Mouse (Mus musculus): ENCODE data around the gene Cdh3. TPM values are rescaled to one million over a fixed set of nuclear protein-coding genes. Genes with fewer than 3 reads are reported as not detected.
A peak's percentile ranks its signal among the peaks of the same experiment; 100 is the strongest.
"Not testable (repeated sequence)": the region's sequence is repeated elsewhere in the genome, so short reads cannot be mapped to it uniquely, and the experiment has no call there.

Cdh3 gene
- total and polyA plus RNA-seq, 2 experiments from 2014 or later = 0.67 to 4.3 TPM

DNA sequence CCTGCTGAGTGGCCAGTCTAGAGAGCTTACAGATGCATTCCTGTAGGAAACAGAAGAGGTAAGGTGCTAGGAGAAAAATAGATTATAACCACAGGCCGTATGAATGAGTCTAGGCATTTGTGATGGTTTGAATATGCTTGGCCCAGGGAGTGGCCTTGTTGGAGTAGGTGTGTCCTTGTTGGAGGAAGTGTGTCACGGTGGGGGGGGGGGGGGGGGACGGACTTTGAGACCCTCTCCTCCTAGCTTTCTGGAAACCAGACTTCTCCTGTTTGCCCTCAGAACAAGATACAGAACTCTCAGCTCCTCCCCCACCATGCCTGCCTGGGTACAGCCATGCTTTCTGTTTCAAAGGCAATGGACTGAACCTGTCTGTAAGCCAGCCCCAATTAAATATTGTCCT lies 81.8 kb downstream of the Cdh3 start:
- 72% methylated on average over 2 of the region's 3 CpGs for WGBS
- Histone ChIP-seq H3K36me3 (ENCODE audit: insufficient read depth, low read length) (no peaks in the 10 kb centered on the region), H3K27ac (ENCODE audit: low read depth, low read length) (no peak overlapping the region), H3K27me3 (ENCODE audit: insufficient read depth, low read length) (no peaks in the 10 kb centered on the region), H3K9ac (replicated peaks; ENCODE audit: low read length, poor library complexity, severe bottlenecking) (no peak overlapping the region), H3K4me2 (ENCODE audit: low read depth, low read length, poor library complexity, severe bottlenecking) (no peak overlapping the region), H3K4me3 (ENCODE audit: low read depth, low read length) (no peak overlapping the region), H3K4me1 (ENCODE audit: insufficient read depth, low read length) (no peaks in the 10 kb centered on the region), H3K9me3 (ENCODE audit: low read length) (no peaks in the 10 kb centered on the region)
- DNase-seq (ENCODE audit: low spot score) (no peak), ATAC-seq (ENCODE audit: low FRiP score) (no peak)
- no peak for TF ChIP-seq CTCF (IDR thresholded peaks at IDR 0.05)

DNA sequence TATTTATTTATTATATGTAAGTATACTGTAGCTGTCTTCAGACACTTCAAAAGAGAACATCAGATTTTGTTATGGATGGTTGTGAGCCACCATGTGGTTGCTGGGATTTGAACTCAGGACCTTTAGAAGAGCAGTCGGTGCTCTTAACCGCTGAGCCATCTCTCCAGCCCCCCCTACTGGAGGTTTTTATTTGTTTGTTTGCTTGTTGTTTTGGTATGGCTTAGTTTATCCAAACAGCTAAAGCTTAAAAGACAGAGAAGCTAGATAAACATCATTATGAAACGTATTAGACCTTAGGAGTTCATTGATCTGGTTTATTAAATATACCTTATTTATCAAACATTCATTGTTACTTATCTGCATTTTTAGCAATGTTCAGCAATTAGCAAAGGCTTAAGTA lies 84.9 kb downstream of the Cdh3 start:
- not testable (repeated sequence) for ATAC-seq (ENCODE audit: low FRiP score); H3K9me3 ChIP-seq (ENCODE audit: low read length); H3K27me3 ChIP-seq (ENCODE audit: insufficient read depth, low read length); H3K27ac ChIP-seq (ENCODE audit: low read depth, low read length); H3K4me2 ChIP-seq (ENCODE audit: low read depth, low read length, poor library complexity, severe bottlenecking); H3K4me3 ChIP-seq (ENCODE audit: low read depth, low read length); H3K36me3 ChIP-seq (ENCODE audit: insufficient read depth, low read length); H3K9ac ChIP-seq (replicated peaks; ENCODE audit: low read length, poor library complexity, severe bottlenecking); DNase-seq (ENCODE audit: low spot score); H3K4me1 ChIP-seq (ENCODE audit: insufficient read depth, low read length)
- WGBS = 92% methylated on average over 3 of the region's 3 CpGs

DNA sequence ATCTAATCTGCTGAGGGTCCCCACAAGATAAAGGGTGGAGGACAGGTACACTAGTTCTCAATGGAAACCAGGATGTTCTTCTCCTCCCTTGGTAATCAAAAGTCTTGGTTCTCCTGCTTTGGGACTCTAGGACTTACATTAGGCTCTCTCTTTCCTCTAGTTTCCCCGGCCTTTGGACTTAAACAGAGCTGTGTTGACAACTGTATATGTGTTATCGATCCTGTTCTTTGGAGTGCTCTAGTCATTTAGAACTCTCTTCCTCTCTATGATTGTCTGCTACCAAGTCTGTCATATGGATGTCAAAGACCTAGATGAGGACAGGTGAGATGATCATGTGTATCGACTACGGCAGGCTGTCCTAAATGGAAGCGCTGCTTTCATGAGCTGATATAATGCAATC lies 86.4 kb downstream of the Cdh3 start:
- Histone ChIP-seq H3K27ac (ENCODE audit: low read depth, low read length) (no peak overlapping the region), H3K27me3 (ENCODE audit: insufficient read depth, low read length) (peaks cover 3% of the 10 kb centered on the region; the same call in 1 of the 2 replicates), H3K4me3 (ENCODE audit: low read depth, low read length) (no peak overlapping the region), H3K9ac (replicated peaks; ENCODE audit: low read length, poor library complexity, severe bottlenecking) (no peak overlapping the region), H3K9me3 (ENCODE audit: low read length) (no peaks in the 10 kb centered on the region), H3K36me3 (ENCODE audit: insufficient read depth, low read length) (no peaks in the 10 kb centered on the region), H3K4me1 (ENCODE audit: insufficient read depth, low read length) (no peaks in the 10 kb centered on the region), H3K4me2 (ENCODE audit: low read depth, low read length, poor library complexity, severe bottlenecking) (no peak overlapping the region)
- no peak for TF ChIP-seq CTCF (IDR thresholded peaks at IDR 0.05)
- no peak for DNase-seq (ENCODE audit: low spot score)
- whole genome bisulfite sequencing = 94% methylated on average over 5 of the region's 5 CpGs
- no peak for ATAC-seq (ENCODE audit: low FRiP score)

DNA sequence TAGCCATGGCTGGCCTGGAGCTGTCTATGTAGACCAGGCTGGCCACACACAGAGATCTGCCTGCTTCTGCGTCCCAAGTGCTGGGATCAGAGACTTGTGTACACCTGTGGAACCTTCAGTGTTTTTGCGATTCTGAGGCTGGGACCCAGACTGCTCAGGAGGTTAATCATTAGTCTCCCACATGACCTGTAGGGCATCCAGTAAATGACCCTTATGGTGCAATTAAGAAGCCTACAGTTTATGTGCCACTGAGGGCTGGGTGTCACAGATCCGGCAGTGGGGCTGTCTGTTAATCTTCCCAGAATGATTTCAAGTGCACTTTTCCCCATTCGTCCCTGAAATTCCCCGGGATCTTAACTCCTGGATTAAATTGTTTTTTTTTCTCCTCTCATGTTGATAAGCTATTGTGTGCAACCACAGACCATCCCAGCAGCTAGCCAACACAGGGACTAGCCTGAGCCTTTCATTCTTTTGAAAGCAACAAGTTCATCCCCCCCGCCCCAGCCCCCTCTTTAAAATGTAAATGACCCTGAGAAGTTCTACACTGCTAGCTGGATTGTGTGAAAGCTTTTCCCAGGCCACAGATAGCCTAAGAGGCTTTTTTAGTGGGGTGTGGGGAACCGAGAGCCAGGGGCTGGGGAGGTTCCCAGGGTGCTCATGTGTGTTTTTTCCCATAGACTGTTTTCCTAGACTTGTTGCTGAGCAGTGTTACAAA lies 88.7 kb downstream of the Cdh3 start:
- Histone ChIP-seq H3K27me3 (ENCODE audit: insufficient read depth, low read length) (peaks cover 24% of the 10 kb centered on the region), H3K9ac (replicated peaks; ENCODE audit: low read length, poor library complexity, severe bottlenecking) (no peak overlapping the region), H3K36me3 (ENCODE audit: insufficient read depth, low read length) (no peaks in the 10 kb centered on the region), H3K4me3 (ENCODE audit: low read depth, low read length) (no peak overlapping the region), H3K9me3 (ENCODE audit: low read length) (no peaks in the 10 kb centered on the region), H3K4me1 (ENCODE audit: insufficient read depth, low read length) (peaks cover 6% of the 10 kb centered on the region; the same call in 1 of the 2 replicates), H3K27ac (ENCODE audit: low read depth, low read length) (no peak overlapping the region), H3K4me2 (ENCODE audit: low read depth, low read length, poor library complexity, severe bottlenecking) (no peak overlapping the region)
- 27% methylated on average over 7 of the region's 7 CpGs for WGBS
- ATAC-seq (ENCODE audit: low FRiP score) = no peak
- DNase-seq (ENCODE audit: low spot score) = no peak
- no peak for TF ChIP-seq CTCF (IDR thresholded peaks at IDR 0.05)

GRCm38 (mm10) chr8:106603131-106603819 lies 92.6 kb downstream of the Cdh3 start, which contains the start of gene Cdh1:
Cdh1 (plus strand) TSS chr8:106603351.
- peak within 1 kb of the TSS; percentile 52 for H3K4me3 ChIP-seq (ENCODE audit: low read depth, low read length)
- peak within 1 kb of the TSS; percentile 92 for H3K4me2 ChIP-seq (ENCODE audit: low read depth, low read length, poor library complexity, severe bottlenecking)
- ATAC-seq (ENCODE audit: low FRiP score) = peak; percentile 54
- H3K9me3 ChIP-seq (ENCODE audit: low read length) = no peaks in the 10 kb centered on the region
- peaks cover 33% of the 10 kb centered on the region for H3K27me3 ChIP-seq (ENCODE audit: insufficient read depth, low read length)
- H3K4me1 ChIP-seq (ENCODE audit: insufficient read depth, low read length) = peaks cover 6% of the 10 kb centered on the region; the same call in 1 of the 2 replicates
- under 1% methylated on average over 53 of the region's 53 CpGs for WGBS
- H3K36me3 ChIP-seq (ENCODE audit: insufficient read depth, low read length) = no peaks in the 10 kb centered on the region
- H3K27ac ChIP-seq (ENCODE audit: low read depth, low read length) = no peak within 1 kb of the TSS
- no peak within 1 kb of the TSS for H3K9ac ChIP-seq (replicated peaks; ENCODE audit: low read length, poor library complexity, severe bottlenecking)
- peak; percentile 30 for DNase-seq (ENCODE audit: low spot score)
- peak; percentile 34; the same call in 1 of the 2 replicates for TF ChIP-seq CTCF (IDR thresholded peaks at IDR 0.05)

DNA sequence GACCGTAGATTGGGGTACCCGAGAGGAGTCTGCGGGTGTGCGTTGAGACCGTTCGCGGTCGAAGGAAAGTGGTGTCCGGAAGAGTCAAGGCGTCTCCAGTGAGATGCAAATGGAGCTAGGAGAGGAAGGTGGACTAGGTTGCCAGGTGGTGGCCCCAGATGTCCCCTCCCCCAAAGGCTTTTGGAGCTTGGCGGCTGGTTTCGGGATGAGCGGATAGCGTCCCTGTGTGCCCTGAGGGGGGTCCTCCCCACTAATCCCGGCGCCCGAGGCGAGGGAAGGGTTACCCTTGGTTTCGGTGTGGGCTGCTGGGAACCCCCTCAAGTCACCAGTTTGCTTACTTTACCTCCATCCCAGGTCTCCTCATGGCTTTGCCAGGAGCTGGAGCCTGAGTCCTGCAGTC lies 93.2 kb downstream of the Cdh3 start:
- TF ChIP-seq CTCF (IDR thresholded peaks at IDR 0.05) = no peak
- Histone ChIP-seq H3K9me3 (ENCODE audit: low read length) (no peaks in the 10 kb centered on the region), H3K9ac (replicated peaks; ENCODE audit: low read length, poor library complexity, severe bottlenecking) (no peak overlapping the region)

More for the DNA sequence above, 93.2 kb downstream of the Cdh3 start:
- Histone ChIP-seq H3K27ac (ENCODE audit: low read depth, low read length) (no peak overlapping the region), H3K36me3 (ENCODE audit: insufficient read depth, low read length) (no peaks in the 10 kb centered on the region), H3K4me3 (ENCODE audit: low read depth, low read length) (peak overlapping the region; percentile 52), H3K4me1 (ENCODE audit: insufficient read depth, low read length) (peaks cover 6% of the 10 kb centered on the region; the same call in 1 of the 2 replicates), H3K4me2 (ENCODE audit: low read depth, low read length, poor library complexity, severe bottlenecking) (peak overlapping the region; percentile 92), H3K27me3 (ENCODE audit: insufficient read depth, low read length) (peaks cover 33% of the 10 kb centered on the region)
- DNase-seq (ENCODE audit: low spot score) = no peak
- no peak for ATAC-seq (ENCODE audit: low FRiP score)
- WGBS = 1% methylated on average over 19 of the region's 19 CpGs

Data from midbrain, postnatal 0 days (tissue).